Mouse (Mus musculus) ES-Bruce4 (cell line): ENCODE data around the gene Cnst. TPM values are rescaled to one million over a fixed set of nuclear protein-coding genes. Genes with fewer than 3 reads are reported as not detected.

Source experiments
- H3K27ac ChIP-seq: 2 replicates; pipeline ENCODE4 v1.5.1; 2012; ENCODE audit warnings: low read length, inconsistent platforms; ENCODE audit not compliant: insufficient read depth
- H3K27me3 ChIP-seq: 2 replicates; pipeline ENCODE4 v1.6.1; 2012; ENCODE audit warnings: mild to moderate bottlenecking, low read length, inconsistent platforms; ENCODE audit not compliant: control insufficient read depth, poor library complexity, insufficient read depth, severe bottlenecking
- H3K36me3 ChIP-seq: 2 replicates; pipeline ENCODE4 v1.6.1; 2012; ENCODE audit warnings: inconsistent platforms, mild to moderate bottlenecking, low read length, moderate library complexity; ENCODE audit not compliant: control insufficient read depth, poor library complexity, insufficient read depth, severe bottlenecking
- H3K4me1 ChIP-seq: one replicate; pipeline ENCODE4 v1.8.1; 2011; ENCODE audit warnings: low read length; ENCODE audit not compliant: control insufficient read depth, insufficient read depth
- H3K4me3 ChIP-seq: 2 replicates; pipeline ENCODE4 v1.5.1; 2011; ENCODE audit warnings: low read depth, mild to moderate bottlenecking, low read length
- H3K9ac ChIP-seq: 2 replicates; pipeline ENCODE4 v1.6.1; 2012; ENCODE audit warnings: low read depth, mild to moderate bottlenecking, inconsistent platforms; ENCODE audit not compliant: poor library complexity, severe bottlenecking
- H3K9me3 ChIP-seq: replicated peaks from 2 replicates; pipeline ENCODE4 v1.6.1; 2012; ENCODE audit warnings: mild to moderate bottlenecking, low read length, inconsistent platforms; ENCODE audit not compliant: control insufficient read depth, poor library complexity, insufficient read depth, severe bottlenecking
- CTCF ChIP-seq: IDR thresholded peaks from one replicate; pipeline ENCODE4 v1.8.1; 2011; ENCODE audit warnings: low read depth, low read length
- EP300 ChIP-seq: IDR thresholded peaks from 2 replicates; pipeline ENCODE4 v1.6.1; 2011; ENCODE audit warnings: low read depth, low read length; ENCODE audit not compliant: insufficient read depth
- POLR2A ChIP-seq: IDR thresholded peaks from one replicate; pipeline ENCODE4 v1.8.1; 2011; ENCODE audit warnings: low read length; ENCODE audit not compliant: insufficient read depth
- polyA plus RNA-seq: library from polyadenylated mRNA; stranded (reverse); fragments of >200 nt; gene quantifications from 2 replicates; pipeline ENCODE4 v1.2.4, GENCODE M21; 2011; ENCODE audit warnings: low read depth; ENCODE audit not compliant: missing spikeins, insufficient read depth, insufficient read length

Cnst gene
- polyA plus RNA-seq, 1 experiment = 10.2 TPM

DNA sequence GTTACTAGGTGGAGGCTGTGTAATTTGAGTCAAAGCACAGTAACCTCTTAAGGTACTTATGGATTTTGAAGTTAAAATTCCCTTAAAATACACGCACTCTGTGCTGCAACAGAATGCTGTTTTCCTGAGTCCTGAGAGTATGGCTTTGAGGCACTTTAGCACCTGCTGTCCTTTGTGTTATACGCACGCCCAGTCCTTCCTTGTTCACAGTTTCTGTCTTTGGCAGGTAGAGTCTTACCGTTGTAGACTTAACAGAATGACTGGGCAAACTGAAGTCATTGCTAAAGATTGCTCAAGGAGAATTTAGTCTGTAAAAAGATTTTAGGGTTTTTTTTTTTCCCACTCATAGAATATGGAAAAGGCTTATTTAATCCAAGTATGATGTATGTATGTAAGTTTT is 5.8 kb downstream of the Cnst start:
- H3K27ac ChIP-seq = no peak overlapping the region

GRCm38 (mm10) chr1:179552751-179553150 is 6.6 kb downstream of the Cnst start:
- H3K27ac ChIP-seq = no peak overlapping the region
- no peaks in the 10 kb centered on the region for H3K9me3 ChIP-seq
- peaks cover 3% of the 10 kb centered on the region for H3K4me1 ChIP-seq
- H3K27me3 ChIP-seq = no peaks in the 10 kb centered on the region
- H3K4me3 ChIP-seq = no peak overlapping the region
- TF ChIP-seq EP300 (no peak; the same call in 1 of the 2 replicates), CTCF (no peak), POLR2A (no peak)
- no peak overlapping the region for H3K9ac ChIP-seq
- H3K36me3 ChIP-seq = no peaks in the 10 kb centered on the region

More for the DNA sequence above, 5.8 kb downstream of the Cnst start:
- no peak for TF ChIP-seq POLR2A
- no peak for TF ChIP-seq EP300
- TF ChIP-seq CTCF = no peak
- no peaks in the 10 kb centered on the region for H3K36me3 ChIP-seq
- H3K9ac ChIP-seq = no peak overlapping the region
- H3K9me3 ChIP-seq = no peaks in the 10 kb centered on the region
- H3K27me3 ChIP-seq = no peaks in the 10 kb centered on the region
- no peak overlapping the region for H3K4me3 ChIP-seq
- peaks cover 3% of the 10 kb centered on the region for H3K4me1 ChIP-seq

DNA sequence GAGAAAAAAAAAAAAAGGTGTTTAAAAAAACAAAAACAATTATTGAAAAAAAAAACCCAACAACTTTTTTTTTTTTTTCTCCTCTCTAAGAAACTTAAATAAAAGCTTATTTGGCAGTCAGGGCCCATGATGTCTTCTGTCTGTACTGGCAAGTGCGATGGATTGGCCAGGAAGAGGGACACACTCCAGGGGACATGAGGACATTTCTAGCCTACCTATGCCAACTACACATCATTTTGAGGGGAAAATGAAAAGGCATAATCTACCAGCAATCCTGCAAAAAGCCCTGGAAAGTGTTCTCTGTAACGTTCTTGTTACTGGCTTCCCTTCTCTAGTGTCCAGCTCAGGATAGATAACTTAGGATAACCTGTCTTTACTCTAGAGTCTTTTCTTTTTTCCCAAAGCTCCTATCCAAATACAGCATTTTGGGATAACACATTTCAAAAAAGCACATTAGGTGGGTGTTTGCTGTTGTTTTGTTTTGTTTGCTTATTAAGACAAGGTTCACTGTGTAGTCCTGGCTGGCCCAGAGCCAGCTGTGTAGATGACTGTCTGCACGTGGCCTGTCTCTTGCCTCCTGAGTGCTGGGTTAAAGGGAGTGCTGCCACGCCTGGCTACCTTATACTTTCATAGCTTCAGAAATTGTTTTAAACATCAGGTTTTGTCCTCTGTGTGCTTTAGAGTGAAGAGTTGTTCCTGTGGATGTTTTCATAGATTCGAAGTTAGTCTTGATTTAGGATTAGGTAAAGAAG is 7.2 kb downstream of the Cnst start:
- H3K27me3 ChIP-seq = no peaks in the 10 kb centered on the region
- H3K9ac ChIP-seq = no peak overlapping the region
- no peak overlapping the region for H3K27ac ChIP-seq
- H3K4me1 ChIP-seq = no peaks in the 10 kb centered on the region
- H3K9me3 ChIP-seq = no peaks in the 10 kb centered on the region
- no peak overlapping the region for H3K4me3 ChIP-seq
- H3K36me3 ChIP-seq = no peaks in the 10 kb centered on the region
- TF ChIP-seq EP300 (no peak), CTCF (no peak)

GRCm38 (mm10) chr1:179553949-179554347 is 7.8 kb downstream of the Cnst start:
- no peaks in the 10 kb centered on the region for H3K36me3 ChIP-seq
- TF ChIP-seq POLR2A = no peak
- no peak for TF ChIP-seq EP300
- TF ChIP-seq CTCF = no peak
- no peak overlapping the region for H3K27ac ChIP-seq
- no peaks in the 10 kb centered on the region for H3K27me3 ChIP-seq
- H3K9ac ChIP-seq = no peak overlapping the region
- no peaks in the 10 kb centered on the region for H3K4me1 ChIP-seq
- no peak overlapping the region for H3K4me3 ChIP-seq
- no peaks in the 10 kb centered on the region for H3K9me3 ChIP-seq

GRCm38 (mm10) chr1:179556921-179557320 is 10.8 kb downstream of the Cnst start:
- TF ChIP-seq EP300 (no peak), CTCF (no peak), POLR2A (no peak)
- H3K4me3 ChIP-seq = no peak overlapping the region

DNA sequence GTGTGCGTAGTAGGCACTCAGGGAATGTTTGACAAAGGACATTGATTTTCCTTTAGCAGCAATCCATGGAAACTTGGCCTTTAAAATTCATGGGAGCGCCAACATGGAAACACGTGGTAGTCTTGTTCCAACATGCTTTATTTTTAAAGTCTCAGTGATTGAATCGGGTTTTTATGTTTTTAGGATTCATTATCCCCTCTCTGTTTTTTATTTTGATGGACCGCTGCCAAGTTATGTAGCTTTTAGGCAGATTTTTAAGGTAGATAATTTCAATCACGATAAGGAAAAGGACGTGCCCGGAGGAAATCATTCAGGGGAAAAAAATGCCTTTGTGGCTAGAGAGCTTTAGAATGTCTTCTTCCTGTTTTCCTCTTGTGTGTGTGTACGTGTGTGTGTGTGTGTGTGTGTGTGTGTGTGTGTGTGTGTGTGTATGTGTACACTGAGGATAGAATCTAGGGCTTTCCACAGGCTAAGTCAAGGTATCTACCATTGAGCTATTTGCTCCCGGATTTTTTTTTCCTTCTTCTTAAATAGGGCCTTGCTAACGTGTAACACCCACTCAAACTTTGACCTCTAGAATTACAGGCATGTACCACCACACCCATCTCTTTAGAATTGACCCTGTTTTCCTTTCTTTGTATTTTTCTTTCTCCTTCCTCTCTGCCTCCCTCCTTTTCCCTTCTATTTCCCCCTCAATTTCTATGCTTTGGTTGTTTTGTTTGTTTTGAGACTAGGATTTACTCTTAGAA is 13.4 kb downstream of the Cnst start:
- no peaks in the 10 kb centered on the region for H3K27me3 ChIP-seq
- H3K4me3 ChIP-seq = no peak overlapping the region
- TF ChIP-seq EP300 (no peak), POLR2A (no peak), CTCF (no peak)
- no peaks in the 10 kb centered on the region for H3K9me3 ChIP-seq
- no peak overlapping the region for H3K9ac ChIP-seq
- no peaks in the 10 kb centered on the region for H3K36me3 ChIP-seq
- H3K27ac ChIP-seq = peak overlapping the region; percentile 65
- peaks cover 1% of the 10 kb centered on the region for H3K4me1 ChIP-seq

More at GRCm38 (mm10) chr1:179556921-179557320, 10.8 kb downstream of the Cnst start:
- Histone ChIP-seq H3K9ac (no peak overlapping the region), H3K27me3 (no peaks in the 10 kb centered on the region), H3K4me1 (peaks cover 1% of the 10 kb centered on the region), H3K27ac (no peak overlapping the region), H3K9me3 (no peaks in the 10 kb centered on the region), H3K36me3 (no peaks in the 10 kb centered on the region)
